Mouse (Mus musculus) intestine, embryonic 16.5 days (tissue): ENCODE data around the gene Rhou. TPM values are rescaled to one million over a fixed set of nuclear protein-coding genes. Genes with fewer than 3 reads are reported as not detected.
"Not testable (repeated sequence)": the region's sequence is repeated elsewhere in the genome, so short reads cannot be mapped to it uniquely, and the experiment has no call there.

Experiments used
- ATAC-seq: fragments of 200-750 bp; cut with Nextera tagmentation; 2 replicates; pipeline ENCODE4 v1.8.0; 2017; ENCODE audit warnings: moderate TSS enrichment, moderate library complexity
- H3K27ac ChIP-seq: fragments of 300-500 bp; sonication (generic); 2 replicates; pipeline ENCODE4 v1.5.1; 2014; ENCODE audit warnings: mild to moderate bottlenecking, low read length
- H3K27me3 ChIP-seq: fragments of 300-500 bp; sonication (generic); replicated peaks from 2 replicates; pipeline ENCODE4 v1.6.1; 2014; ENCODE audit warnings: low read length, control low read depth, mixed read lengths; ENCODE audit not compliant: control insufficient read depth, insufficient read depth
- H3K36me3 ChIP-seq: fragments of 300-500 bp; sonication (generic); 2 replicates; pipeline ENCODE4 v1.6.1; 2014; ENCODE audit warnings: low read length, control low read depth; ENCODE audit not compliant: control insufficient read depth, insufficient read depth
- H3K4me1 ChIP-seq: fragments of 300-500 bp; sonication (generic); 2 replicates; pipeline ENCODE4 v1.6.1; 2014; ENCODE audit warnings: low read length, control low read depth, mixed read lengths; ENCODE audit not compliant: control insufficient read depth, insufficient read depth
- H3K4me2 ChIP-seq: fragments of 300-500 bp; sonication (generic); 2 replicates; pipeline ENCODE4 v1.6.1; 2014; ENCODE audit warnings: low read depth, low read length, control low read depth
- H3K4me3 ChIP-seq: fragments of 300-500 bp; sonication (generic); 2 replicates; pipeline ENCODE4 v1.5.1; 2014; ENCODE audit warnings: mild to moderate bottlenecking, low read length
- H3K9ac ChIP-seq: fragments of 300-500 bp; sonication (generic); 2 replicates; pipeline ENCODE4 v1.6.1; 2014; ENCODE audit warnings: low read depth, low read length
- H3K9me3 ChIP-seq: fragments of 300-500 bp; sonication (generic); 2 replicates; pipeline ENCODE4 v1.6.1; 2016; ENCODE audit warnings: low read length, control low read depth; ENCODE audit not compliant: control insufficient read depth
- WGBS: fragments of 180-500 bp; shearing (Covaris S2); extraction: QIAGEN DNeasy Blood & Tissue Kit; methylation state at CpG from one replicate; pipeline ENCODE4 v1.1.7; 2014; 5-methylcytosine and 5-hydroxymethylcytosine counted together
- polyA plus RNA-seq: library from polyadenylated mRNA; unstranded; fragments of >200 nt; fragmentation: Nextera tagmentation; extraction: Ambion mirVana; gene quantifications from 2 replicates; pipeline ENCODE4 v1.2.1, GENCODE M21; 2015

Rhou gene
- polyA plus RNA-seq, 1 experiment from 2014 or later, result 5.3 TPM

- Histone ChIP-seq H3K9ac (no peak overlapping the region), H3K4me2 (peak overlapping the region; percentile 60), H3K36me3 (no peaks in the 10 kb centered on the region), H3K27me3 (peaks cover 4% of the 10 kb centered on the region), H3K4me3 (peak overlapping the region; percentile 31), H3K9me3 (no peaks in the 10 kb centered on the region), H3K27ac (no peak overlapping the region), H3K4me1 (peaks cover 26% of the 10 kb centered on the region)
- WGBS, result 8% methylated on average over 19 of the region's 19 CpGs
- ATAC-seq, result peak; percentile 18
Measured at GRCm38 (mm10) chr8:123628968-123629755, 24.6 kb upstream of the Rhou start.

- H3K9me3 ChIP-seq, result no peaks in the 10 kb centered on the region
- no peak for ATAC-seq
- H3K4me3 ChIP-seq, result no peak overlapping the region
- H3K4me2 ChIP-seq, result peak overlapping the region; percentile 58
- WGBS, result 23% methylated on average over 10 of the region's 10 CpGs
- no peak overlapping the region for H3K27ac ChIP-seq
- peaks cover 29% of the 10 kb centered on the region for H3K4me1 ChIP-seq
- no peak overlapping the region for H3K9ac ChIP-seq
- no peaks in the 10 kb centered on the region; the same call in 1 of the 2 replicates for H3K27me3 ChIP-seq
- no peaks in the 10 kb centered on the region for H3K36me3 ChIP-seq
Measured at GRCm38 (mm10) chr8:123630058-123630457, 23.7 kb upstream of the Rhou start.

GRCm38 (mm10) chr8:123630841-123631251 lies 22.9 kb upstream of the Rhou start:
- H3K36me3 ChIP-seq, result no peaks in the 10 kb centered on the region
- 20% methylated on average over 12 of the region's 12 CpGs for WGBS
- H3K27me3 ChIP-seq, result no peaks in the 10 kb centered on the region; the same call in 1 of the 2 replicates
- peaks cover 29% of the 10 kb centered on the region for H3K4me1 ChIP-seq
- peak overlapping the region; percentile 58 for H3K4me2 ChIP-seq
- no peak overlapping the region for H3K27ac ChIP-seq
- peak overlapping the region; percentile 49; the same call in 1 of the 2 replicates for H3K9ac ChIP-seq
- H3K4me3 ChIP-seq, result peak overlapping the region; percentile 23
- ATAC-seq, result 0 out of 2 replicates have a peak, but pooled peaks have one; percentile 20
- no peaks in the 10 kb centered on the region for H3K9me3 ChIP-seq

GRCm38 (mm10) chr8:123631746-123632145 lies 22.0 kb upstream of the Rhou start:
- ATAC-seq, result not testable (repeated sequence)

GRCm38 (mm10) chr8:123632257-123632656 lies 21.5 kb upstream of the Rhou start:
- Histone ChIP-seq H3K4me2 (no peak overlapping the region), H3K9me3 (no peaks in the 10 kb centered on the region), H3K36me3 (no peaks in the 10 kb centered on the region), H3K9ac (no peak overlapping the region), H3K4me3 (no peak overlapping the region), H3K4me1 (peaks cover 29% of the 10 kb centered on the region), H3K27ac (no peak overlapping the region), H3K27me3 (no peaks in the 10 kb centered on the region)
- no peak for ATAC-seq
- 65% methylated on average over 4 of the region's 4 CpGs for WGBS

More at GRCm38 (mm10) chr8:123631746-123632145, 22.0 kb upstream of the Rhou start:
- WGBS, result 64% methylated on average over 3 of the region's 3 CpGs
- not testable (repeated sequence) for H3K9me3 ChIP-seq, H3K9ac ChIP-seq, H3K27ac ChIP-seq, H3K4me3 ChIP-seq, H3K27me3 ChIP-seq, H3K36me3 ChIP-seq, H3K4me2 ChIP-seq
- peaks cover 29% of the 10 kb centered on the region for H3K4me1 ChIP-seq

- Histone ChIP-seq H3K9ac (no peak overlapping the region), H3K27me3 (no peaks in the 10 kb centered on the region), H3K4me3 (no peak overlapping the region), H3K27ac (no peak overlapping the region; the same call in 1 of the 2 replicates), H3K9me3 (no peaks in the 10 kb centered on the region), H3K4me1 (peaks cover 23% of the 10 kb centered on the region), H3K4me2 (no peak overlapping the region), H3K36me3 (no peaks in the 10 kb centered on the region)
- no peak for ATAC-seq
- WGBS, result 57% methylated on average over 7 of the region's 7 CpGs
Measured at GRCm38 (mm10) chr8:123633801-123634200, 19.9 kb upstream of the Rhou start.

GRCm38 (mm10) chr8:123634395-123635131 lies 19.2 kb upstream of the Rhou start:
- WGBS, result 18% methylated on average over 3 of the region's 3 CpGs
- peaks cover 17% of the 10 kb centered on the region for H3K4me1 ChIP-seq
- ATAC-seq, result no peak

GRCm38 (mm10) chr8:123635671-123636070 lies 18.1 kb upstream of the Rhou start:
- Histone ChIP-seq H3K4me2 (no peak overlapping the region), H3K9ac (no peak overlapping the region), H3K4me3 (no peak overlapping the region), H3K9me3 (no peaks in the 10 kb centered on the region), H3K36me3 (no peaks in the 10 kb centered on the region), H3K4me1 (peaks cover 17% of the 10 kb centered on the region), H3K27ac (no peak overlapping the region), H3K27me3 (no peaks in the 10 kb centered on the region)
- WGBS, result 69% methylated on average over 11 of the region's 11 CpGs
- no peak for ATAC-seq

More at GRCm38 (mm10) chr8:123634395-123635131, 19.2 kb upstream of the Rhou start:
- Histone ChIP-seq H3K9me3 (no peaks in the 10 kb centered on the region), H3K4me2 (no peak overlapping the region), H3K27ac (no peak overlapping the region), H3K9ac (no peak overlapping the region), H3K4me3 (no peak overlapping the region), H3K27me3 (no peaks in the 10 kb centered on the region), H3K36me3 (no peaks in the 10 kb centered on the region)

GRCm38 (mm10) chr8:123643330-123644051 lies 10.2 kb upstream of the Rhou start:
- Histone ChIP-seq H3K27me3 (0 out of 2 replicates have a peak, but pooled peaks cover 3% of the 10 kb centered on the region), H3K27ac (no peak overlapping the region; the same call in 1 of the 2 replicates), H3K4me3 (peak overlapping the region; percentile 19; the same call in 1 of the 2 replicates), H3K9ac (no peak overlapping the region; the same call in 1 of the 2 replicates), H3K4me2 (peak overlapping the region; percentile 46), H3K4me1 (peaks cover 15% of the 10 kb centered on the region), H3K9me3 (no peaks in the 10 kb centered on the region), H3K36me3 (no peaks in the 10 kb centered on the region)
- ATAC-seq, result no peak
- WGBS, result 20% methylated on average over 25 of the region's 25 CpGs
